Mouse (Mus musculus) lung, postnatal 36 days (tissue): ENCODE measurements at regions not wholly inside any gene's neighbourhood (a gene's known extent, or its start where the extent isn't known, plus 50 kb on each side); places are given as distances from the start of the nearest gene placed in this dataset.
A peak's percentile ranks its signal among the peaks of the same experiment; 100 is the strongest.

Source experiments
- DNase-seq: peaks from one replicate; pipeline ENCODE4 v3.0.0; 2022; ENCODE audit warnings: mixed read lengths

GRCm38 (mm10) chr2:64706646-64707177 lies 318.1 kb downstream of the Grb14 start:
- no peak for DNase-seq

- no peak for DNase-seq
These were observed 328.8 kb downstream of the Grb14 start for GRCm38 (mm10) chr2:64695974-64696373.

GRCm38 (mm10) chr2:64691444-64691843 lies 333.3 kb downstream of the Grb14 start:
- no peak for DNase-seq

- no peak for DNase-seq
These were observed 333.8 kb downstream of the Grb14 start for GRCm38 (mm10) chr2:64690996-64691395.

- DNase-seq = no peak
These were observed 338.0 kb downstream of the Grb14 start for GRCm38 (mm10) chr2:64686781-64687180.

- no peak for DNase-seq
These were observed 375.2 kb downstream of the Grb14 start for GRCm38 (mm10) chr2:64649614-64650013.

GRCm38 (mm10) chr2:64616931-64617330 lies 407.9 kb downstream of the Grb14 start:
- DNase-seq = no peak

GRCm38 (mm10) chr2:64606864-64607263 lies 417.9 kb downstream of the Grb14 start:
- no peak for DNase-seq

- no peak for DNase-seq
These were observed 442.5 kb downstream of the Grb14 start for GRCm38 (mm10) chr2:64582258-64582657.

- no peak for DNase-seq
These were observed 438.2 kb upstream of the Fign start for GRCm38 (mm10) chr2:64536032-64536431.

GRCm38 (mm10) chr2:64535351-64535851 lies 437.6 kb upstream of the Fign start:
- DNase-seq = no peak

GRCm38 (mm10) chr2:64534869-64535268 lies 437.0 kb upstream of the Fign start:
- DNase-seq = no peak

GRCm38 (mm10) chr2:64534344-64534743 lies 436.5 kb upstream of the Fign start:
- DNase-seq = no peak

GRCm38 (mm10) chr2:64522722-64523121 lies 424.9 kb upstream of the Fign start:
- DNase-seq = no peak

GRCm38 (mm10) chr2:64522233-64522632 lies 424.4 kb upstream of the Fign start:
- no peak for DNase-seq

- no peak for DNase-seq
These were observed 397.9 kb upstream of the Fign start for GRCm38 (mm10) chr2:64495725-64496124.

GRCm38 (mm10) chr2:64466412-64466970 lies 368.7 kb upstream of the Fign start:
- DNase-seq = peak; percentile 6

GRCm38 (mm10) chr2:64462466-64463114 lies 364.8 kb upstream of the Fign start:
- no peak for DNase-seq

GRCm38 (mm10) chr2:64462041-64462440 lies 364.2 kb upstream of the Fign start:
- no peak for DNase-seq

- DNase-seq = no peak
These were observed 363.8 kb upstream of the Fign start for GRCm38 (mm10) chr2:64461636-64462035.

GRCm38 (mm10) chr2:64458171-64458570 lies 360.3 kb upstream of the Fign start:
- peak; percentile 50 for DNase-seq

GRCm38 (mm10) chr2:64452690-64453089 lies 354.9 kb upstream of the Fign start:
- DNase-seq = no peak

- DNase-seq = no peak
These were observed 353.9 kb upstream of the Fign start for GRCm38 (mm10) chr2:64451614-64452317.

GRCm38 (mm10) chr2:64443171-64443570 lies 345.3 kb upstream of the Fign start:
- DNase-seq = no peak
